Comparison of ENCODE assay signal across 8 mouse cellular contexts in genomic region chr15:86188186-86188585, GRCm38 (mm10). TPM values are rescaled to one million over a fixed set of nuclear protein-coding genes. Genes with fewer than 3 reads are reported as not detected.
DNase-seq lines count a peak whose midpoint lies in the region; ATAC-seq and TF ChIP-seq lines count a peak whose summit lies in the region.

No protein-coding gene starts in this region.

- peaks cover 47% of the 10 kb centered on the region for H3K4me1 ChIP-seq in forebrain, embryonic 10.5 days
- peaks cover 26% of the 10 kb centered on the region for H3K4me1 ChIP-seq in forebrain, embryonic 16.5 days (replicated peaks; ENCODE audit: control insufficient read depth, insufficient read depth, low read length)
- peaks cover 47% of the 10 kb centered on the region for H3K4me1 ChIP-seq in embryonic facial prominence, embryonic 10.5 days
- H3K4me1 ChIP-seq in hindbrain, embryonic 15.5 days (replicated peaks) = peaks cover 44% of the 10 kb centered on the region

- H3K9me3 ChIP-seq in forebrain, embryonic 10.5 days = no peaks in the 10 kb centered on the region
- no peaks in the 10 kb centered on the region for H3K9me3 ChIP-seq in forebrain, embryonic 16.5 days (ENCODE audit: control insufficient read depth, low read length)
- no peaks in the 10 kb centered on the region for H3K9me3 ChIP-seq in embryonic facial prominence, embryonic 10.5 days
- H3K9me3 ChIP-seq in hindbrain, embryonic 15.5 days = no peaks in the 10 kb centered on the region

- H3K9ac ChIP-seq in forebrain, embryonic 16.5 days (replicated peaks; ENCODE audit: low read depth, low read length) = no peak overlapping the region
- H3K9ac ChIP-seq in hindbrain, embryonic 15.5 days = no peak overlapping the region

- H3K27me3 ChIP-seq in forebrain, embryonic 10.5 days (ENCODE audit: poor library complexity, severe bottlenecking) = peaks cover 31% of the 10 kb centered on the region
- no peaks in the 10 kb centered on the region for H3K27me3 ChIP-seq in forebrain, embryonic 16.5 days (replicated peaks; ENCODE audit: control insufficient read depth, insufficient read depth, low read length)
- H3K27me3 ChIP-seq in embryonic facial prominence, embryonic 10.5 days (replicated peaks; ENCODE audit: low read depth, poor library complexity, severe bottlenecking) = peaks cover 20% of the 10 kb centered on the region
- H3K27me3 ChIP-seq in hindbrain, embryonic 15.5 days = no peaks in the 10 kb centered on the region
- H3K27me3 ChIP-seq in myocyte (ENCODE audit: control insufficient read depth, insufficient read depth, insufficient read length) = no peaks in the 10 kb centered on the region

- no peak for TF ChIP-seq POLR2A in myocyte (IDR thresholded peaks at IDR 0.05; ENCODE audit: insufficient read length, low read depth)

- ATAC-seq in forebrain, embryonic 16.5 days = no peak
- 0 out of 2 replicates have a peak, but pooled peaks have one; percentile 10 for ATAC-seq in hindbrain, embryonic 15.5 days (ENCODE audit: low FRiP score, low read depth)

- H3K4me3 ChIP-seq in forebrain, embryonic 10.5 days = no peak overlapping the region
- no peak overlapping the region for H3K4me3 ChIP-seq in forebrain, embryonic 16.5 days (replicated peaks; ENCODE audit: low read length)
- no peak overlapping the region for H3K4me3 ChIP-seq in embryonic facial prominence, embryonic 10.5 days
- H3K4me3 ChIP-seq in hindbrain, embryonic 15.5 days = no peak overlapping the region
- no peak overlapping the region for H3K4me3 ChIP-seq in myocyte

- peak overlapping the region; percentile 44; the same call in 1 of the 2 replicates for H3K27ac ChIP-seq in forebrain, embryonic 10.5 days
- no peak overlapping the region for H3K27ac ChIP-seq in forebrain, embryonic 16.5 days (ENCODE audit: low read length)
- peak overlapping the region; percentile 48; the same call in 1 of the 2 replicates for H3K27ac ChIP-seq in embryonic facial prominence, embryonic 10.5 days (replicated peaks)
- H3K27ac ChIP-seq in hindbrain, embryonic 15.5 days (replicated peaks) = no peak overlapping the region

- no peaks in the 10 kb centered on the region for H3K36me3 ChIP-seq in forebrain, embryonic 10.5 days (replicated peaks)
- H3K36me3 ChIP-seq in forebrain, embryonic 16.5 days (ENCODE audit: control insufficient read depth, insufficient read depth) = no peaks in the 10 kb centered on the region
- H3K36me3 ChIP-seq in embryonic facial prominence, embryonic 10.5 days (replicated peaks) = no peaks in the 10 kb centered on the region
- no peaks in the 10 kb centered on the region for H3K36me3 ChIP-seq in hindbrain, embryonic 15.5 days
- H3K36me3 ChIP-seq in myocyte (ENCODE audit: control insufficient read depth, insufficient read depth) = no peaks in the 10 kb centered on the region

- peaks cover 16% of the 10 kb centered on the region for H3K79me2 ChIP-seq in myocyte (ENCODE audit: control insufficient read depth, insufficient read depth)

- H3K4me2 ChIP-seq in forebrain, embryonic 16.5 days (ENCODE audit: low read length) = no peak overlapping the region
- no peak overlapping the region for H3K4me2 ChIP-seq in hindbrain, embryonic 15.5 days
- peak overlapping the region; percentile 76 for H3K4me2 ChIP-seq in myocyte (ENCODE audit: low read depth)

- WGBS in forebrain, embryonic 10.5 days = 44% methylated on average over 5 of the region's 5 CpGs
- WGBS in forebrain, embryonic 16.5 days = 21% methylated on average over 5 of the region's 5 CpGs
- 51% methylated on average over 5 of the region's 5 CpGs for WGBS in embryonic facial prominence, embryonic 10.5 days
- WGBS in hindbrain, embryonic 15.5 days = 14% methylated on average over 5 of the region's 5 CpGs

- DNase-seq in forebrain, embryonic 10.5 days (ENCODE audit: extremely low spot score, low spot score) = no peak
- DNase-seq in 3T3-L1 (ENCODE audit: low read depth, low spot score) = peak; percentile 44
- no peak for DNase-seq in embryonic facial prominence, embryonic 10.5 days (ENCODE audit: low spot score)
- DNase-seq in urinary bladder, adult 2 months (ENCODE audit: low spot score) = no peak
- no peak for DNase-seq in ovary, postnatal 36 days (ENCODE audit: low spot score)

- H3ac ChIP-seq in myocyte (ENCODE audit: control insufficient read depth, insufficient read length) = no peak overlapping the region

TF ChIP-seq in myocyte, 11 proteins besides CTCF, POLR2A, EP300 and RAD21:
- no peak for TF ChIP-seq POLR2AphosphoS2 (IDR thresholded peaks at IDR 0.05; ENCODE audit: insufficient read length, low read depth)
- peak in 2 of 3 experiments; percentile 77 to 80 for TF ChIP-seq MYOG (IDR thresholded peaks at IDR 0.05; ENCODE audit: control insufficient read depth in 1 of 3, insufficient read depth in 1 of 3, insufficient read length in 2 of 3, low read depth in 2 of 3)
- TF ChIP-seq TCF12 (IDR thresholded peaks at IDR 0.05; ENCODE audit: insufficient read depth, poor library complexity, severe bottlenecking) = no peak
- TF ChIP-seq MYOD1 (IDR thresholded peaks at IDR 0.05; ENCODE audit: control insufficient read depth in 1 of 3, insufficient read length in 2 of 3, low read depth in 2 of 3) = peak in 2 of 3 experiments; percentile 76 to 82
- TF ChIP-seq TCF3 (IDR thresholded peaks at IDR 0.05; ENCODE audit: insufficient read length, low read depth) = peak; percentile 24
- TF ChIP-seq MAX (IDR thresholded peaks at IDR 0.05; ENCODE audit: low read depth) = no peak
- TF ChIP-seq REST (IDR thresholded peaks at IDR 0.05; ENCODE audit: insufficient read depth, insufficient read length) = no peak

RNA-seq across cellular contexts. Expression of gene Cerk, which starts 2.2 kb away (rescaled TPM):
- polyA plus RNA-seq in forebrain, embryonic 10.5 days (2016; fragmentation: Nextera tagmentation; extraction: Ambion mirVana) = 10.7 and 10.9 TPM in 2 replicates
- polyA plus RNA-seq in forebrain, embryonic 16.5 days (2015; fragmentation: Nextera tagmentation; extraction: Ambion mirVana) = 23.4 and 23.8 TPM in 2 replicates
- 11.7 and 13.1 TPM in 2 replicates for polyA plus RNA-seq in embryonic facial prominence, embryonic 10.5 days (2016; fragmentation: Nextera tagmentation; extraction: Ambion mirVana)
- polyA plus RNA-seq in hindbrain, embryonic 15.5 days (2015; fragmentation: Nextera tagmentation; extraction: Ambion mirVana) = 23.2 and 24.5 TPM in 2 replicates
- polyA plus RNA-seq in myocyte (2012; fragmentation: generic; extraction: Trizol) = 13.8 TPM
- polyA plus RNA-seq in urinary bladder, adult 2 months (2012; rRNA removed) = 10.9 and 12.1 TPM in 2 replicates

RNA-seq across cellular contexts. Expression of gene Tbc1d22a, which starts 26.1 kb away (rescaled TPM):
- polyA plus RNA-seq in forebrain, embryonic 10.5 days (2016; fragmentation: Nextera tagmentation; extraction: Ambion mirVana) = 9.5 and 10.8 TPM in 2 replicates
- 11.6 and 13.4 TPM in 2 replicates for polyA plus RNA-seq in forebrain, embryonic 16.5 days (2015; fragmentation: Nextera tagmentation; extraction: Ambion mirVana)
- 11.2 and 11.9 TPM in 2 replicates for polyA plus RNA-seq in embryonic facial prominence, embryonic 10.5 days (2016; fragmentation: Nextera tagmentation; extraction: Ambion mirVana)
- 11.7 and 13.2 TPM in 2 replicates for polyA plus RNA-seq in hindbrain, embryonic 15.5 days (2015; fragmentation: Nextera tagmentation; extraction: Ambion mirVana)
- 30.5 TPM for polyA plus RNA-seq in myocyte (2012; fragmentation: generic; extraction: Trizol)
- polyA plus RNA-seq in urinary bladder, adult 2 months (2012; rRNA removed) = 19.0 and 21.0 TPM in 2 replicates

Comparison
In these comparisons a context has a peak if more than half of its experiments do, and no peak if none do; other contexts are left out.
1. H3K27ac ChIP-seq: peak in forebrain, embryonic 10.5 days (single experiment) and embryonic facial prominence, embryonic 10.5 days (single experiment); none in forebrain, embryonic 16.5 days (single experiment) and hindbrain, embryonic 15.5 days (single experiment).